In genomic region chr12:77415720-77416119, GRCm38 (mm10) we compare ENCODE assay signal across 29 mouse cellular contexts.
"Had no signal": no experiment of that assay in that cellular context is flagged by ENCODE, and none has a peak within 500 bp of the region (broad histone marks: within the 10 kb centered on the region; RNA-seq: fewer than 3 reads in every experiment).

No protein-coding gene starts in this region.

- H3K9me3 ChIP-seq: limb, embryonic 10.5 days; limb, embryonic 12.5 days; limb, embryonic 13.5 days; limb, embryonic 15.5 days; liver, embryonic 12.5 days; liver, embryonic 13.5 days; liver, embryonic 15.5 days; lung, embryonic 15.5 days; midbrain, embryonic 10.5 days; midbrain, embryonic 12.5 days; midbrain, embryonic 13.5 days; midbrain, embryonic 15.5 days had no signal

- H3K27ac ChIP-seq: limb, embryonic 10.5 days; limb, embryonic 12.5 days; limb, embryonic 13.5 days; limb, embryonic 15.5 days; liver, embryonic 12.5 days; liver, embryonic 13.5 days; liver, embryonic 14.5 days; liver, embryonic 15.5 days; lung, embryonic 15.5 days; macrophage; midbrain, embryonic 10.5 days; midbrain, embryonic 12.5 days; midbrain, embryonic 13.5 days; midbrain, embryonic 15.5 days had no signal

- DNase-seq: left cerebral cortex, postnatal 4 days; liver; liver, embryonic 13.5 days; liver, postnatal 0 days; lung, adult 18-20 months; lung, adult 2 months; lung, embryonic 14.5 days; lung, postnatal 10 days; lung, postnatal 14 days; lung, postnatal 36 days; lung, postnatal 4 days; midbrain, embryonic 14.5 days had no signal

- H3K4me3 ChIP-seq: limb, embryonic 10.5 days; limb, embryonic 12.5 days; limb, embryonic 13.5 days; limb, embryonic 15.5 days; liver, embryonic 12.5 days; liver, embryonic 13.5 days; liver, embryonic 15.5 days; lung, embryonic 15.5 days; megakaryocyte, embryonic 14.5 days; midbrain, embryonic 10.5 days; midbrain, embryonic 12.5 days; midbrain, embryonic 13.5 days; midbrain, embryonic 15.5 days; myocyte had no signal

- H3K36me3 ChIP-seq: limb, embryonic 12.5 days; limb, embryonic 15.5 days; liver, embryonic 13.5 days; liver, embryonic 15.5 days; lung, embryonic 15.5 days; midbrain, embryonic 12.5 days; midbrain, embryonic 13.5 days; midbrain, embryonic 15.5 days had no signal

- H3K27me3 ChIP-seq: limb, embryonic 12.5 days; limb, embryonic 13.5 days; limb, embryonic 15.5 days; liver, embryonic 12.5 days; liver, embryonic 13.5 days; liver, embryonic 15.5 days; lung, embryonic 15.5 days; megakaryocyte, embryonic 14.5 days; midbrain, embryonic 12.5 days; midbrain, embryonic 13.5 days; midbrain, embryonic 15.5 days had no signal

- H3K9ac ChIP-seq: limb, embryonic 12.5 days; limb, embryonic 13.5 days; limb, embryonic 15.5 days; liver, embryonic 12.5 days; liver, embryonic 13.5 days; liver, embryonic 14.5 days; liver, embryonic 15.5 days; liver, postnatal 0 days; lung, embryonic 14.5 days; lung, embryonic 15.5 days; midbrain, embryonic 12.5 days; midbrain, embryonic 13.5 days; midbrain, embryonic 15.5 days had no signal

- H3K4me2 ChIP-seq: limb, embryonic 12.5 days; limb, embryonic 13.5 days; limb, embryonic 15.5 days; liver, embryonic 11.5 days; liver, embryonic 12.5 days; liver, embryonic 13.5 days; liver, embryonic 15.5 days; lung, embryonic 14.5 days; lung, embryonic 15.5 days; midbrain, embryonic 11.5 days; midbrain, embryonic 12.5 days; midbrain, embryonic 13.5 days; midbrain, embryonic 15.5 days had no signal

- H3K4me1 ChIP-seq: limb, embryonic 10.5 days; limb, embryonic 12.5 days; limb, embryonic 13.5 days; limb, embryonic 15.5 days; liver, embryonic 12.5 days; liver, embryonic 13.5 days; liver, embryonic 15.5 days; lung, embryonic 15.5 days; megakaryocyte, embryonic 14.5 days; midbrain, embryonic 10.5 days; midbrain, embryonic 12.5 days; midbrain, embryonic 13.5 days; midbrain, embryonic 15.5 days had no signal
